Mouse (Mus musculus): ENCODE results near the gene Gins1. TPM values are rescaled to one million over a fixed set of nuclear protein-coding genes. Genes with fewer than 3 reads are reported as not detected.

The Gins1 gene
- polyA plus RNA-seq, 1 experiment = 53.0 TPM

- Histone ChIP-seq H3K9ac (ENCODE audit: low read depth, poor library complexity, severe bottlenecking) (no peak overlapping the region), H3K27ac (ENCODE audit: insufficient read depth, low read length) (no peak overlapping the region), H3K36me3 (ENCODE audit: control insufficient read depth, insufficient read depth, low read length, poor library complexity, severe bottlenecking) (no peaks in the 10 kb centered on the region), H3K9me3 (replicated peaks; ENCODE audit: control insufficient read depth, insufficient read depth, low read length, poor library complexity, severe bottlenecking) (no peaks in the 10 kb centered on the region), H3K4me3 (ENCODE audit: low read depth, low read length) (no peak overlapping the region), H3K27me3 (ENCODE audit: control insufficient read depth, insufficient read depth, low read length, poor library complexity, severe bottlenecking) (no peaks in the 10 kb centered on the region), H3K4me1 (ENCODE audit: control insufficient read depth, insufficient read depth, low read length) (no peaks in the 10 kb centered on the region)
- TF ChIP-seq CTCF (IDR thresholded peaks at IDR 0.05; ENCODE audit: low read depth, low read length) (no peak), POLR2A (IDR thresholded peaks at IDR 0.05; ENCODE audit: insufficient read depth, low read length) (no peak), EP300 (IDR thresholded peaks at IDR 0.05; ENCODE audit: insufficient read depth, low read depth, low read length) (no peak)
These were observed 71.7 kb downstream of the Gins1 start for GRCm38 (mm10) chr2:150976871-150977270.

- Histone ChIP-seq H3K36me3 (ENCODE audit: control insufficient read depth, insufficient read depth, low read length, poor library complexity, severe bottlenecking) (no peaks in the 10 kb centered on the region), H3K27ac (ENCODE audit: insufficient read depth, low read length) (no peak overlapping the region)
- TF ChIP-seq CTCF (IDR thresholded peaks at IDR 0.05; ENCODE audit: low read depth, low read length) (no peak), POLR2A (IDR thresholded peaks at IDR 0.05; ENCODE audit: insufficient read depth, low read length) (no peak), EP300 (IDR thresholded peaks at IDR 0.05; ENCODE audit: insufficient read depth, low read depth, low read length) (no peak)
These were observed 72.5 kb downstream of the Gins1 start for GRCm38 (mm10) chr2:150977676-150978075.

DNA sequence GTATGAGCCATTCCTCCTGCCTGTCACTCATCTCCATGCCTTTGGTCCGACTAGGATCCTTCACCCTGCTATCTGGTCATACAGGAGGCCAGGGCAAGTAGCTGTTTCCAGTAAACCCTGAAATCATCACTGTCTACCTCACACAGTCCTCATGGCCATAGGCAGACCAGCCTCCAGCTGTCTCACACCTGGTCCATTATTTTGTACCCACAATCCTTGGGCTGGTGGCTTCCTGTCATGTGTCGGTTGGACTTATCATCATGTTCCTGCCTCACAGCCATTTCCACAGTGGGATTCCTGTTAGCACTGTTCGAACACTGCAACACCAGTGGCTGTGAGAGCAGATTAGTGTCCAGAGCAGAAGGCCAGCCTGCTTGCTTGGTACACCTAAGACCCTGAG is 73.6 kb downstream of the Gins1 start:
- Histone ChIP-seq H3K4me3 (ENCODE audit: low read depth, low read length) (no peak overlapping the region), H3K36me3 (ENCODE audit: control insufficient read depth, insufficient read depth, low read length, poor library complexity, severe bottlenecking) (no peaks in the 10 kb centered on the region), H3K27ac (ENCODE audit: insufficient read depth, low read length) (no peak overlapping the region), H3K4me1 (ENCODE audit: control insufficient read depth, insufficient read depth, low read length) (no peaks in the 10 kb centered on the region), H3K9ac (ENCODE audit: low read depth, poor library complexity, severe bottlenecking) (no peak overlapping the region), H3K27me3 (ENCODE audit: control insufficient read depth, insufficient read depth, low read length, poor library complexity, severe bottlenecking) (no peaks in the 10 kb centered on the region), H3K9me3 (replicated peaks; ENCODE audit: control insufficient read depth, insufficient read depth, low read length, poor library complexity, severe bottlenecking) (no peaks in the 10 kb centered on the region)
- TF ChIP-seq POLR2A (IDR thresholded peaks at IDR 0.05; ENCODE audit: insufficient read depth, low read length) = no peak
- TF ChIP-seq EP300 (IDR thresholded peaks at IDR 0.05; ENCODE audit: insufficient read depth, low read depth, low read length) = no peak
- no peak for TF ChIP-seq CTCF (IDR thresholded peaks at IDR 0.05; ENCODE audit: low read depth, low read length)

More at GRCm38 (mm10) chr2:150977676-150978075, 72.5 kb downstream of the Gins1 start:
- Histone ChIP-seq H3K4me3 (ENCODE audit: low read depth, low read length) (no peak overlapping the region), H3K9me3 (replicated peaks; ENCODE audit: control insufficient read depth, insufficient read depth, low read length, poor library complexity, severe bottlenecking) (no peaks in the 10 kb centered on the region), H3K4me1 (ENCODE audit: control insufficient read depth, insufficient read depth, low read length) (no peaks in the 10 kb centered on the region), H3K27me3 (ENCODE audit: control insufficient read depth, insufficient read depth, low read length, poor library complexity, severe bottlenecking) (no peaks in the 10 kb centered on the region), H3K9ac (ENCODE audit: low read depth, poor library complexity, severe bottlenecking) (no peak overlapping the region)

GRCm38 (mm10) chr2:150979861-150980620 is 74.8 kb downstream of the Gins1 start:
- no peak overlapping the region for H3K4me3 ChIP-seq (ENCODE audit: low read depth, low read length)
- H3K36me3 ChIP-seq (ENCODE audit: control insufficient read depth, insufficient read depth, low read length, poor library complexity, severe bottlenecking) = no peaks in the 10 kb centered on the region
- H3K9me3 ChIP-seq (replicated peaks; ENCODE audit: control insufficient read depth, insufficient read depth, low read length, poor library complexity, severe bottlenecking) = no peaks in the 10 kb centered on the region
- H3K27me3 ChIP-seq (ENCODE audit: control insufficient read depth, insufficient read depth, low read length, poor library complexity, severe bottlenecking) = no peaks in the 10 kb centered on the region
- no peak for TF ChIP-seq POLR2A (IDR thresholded peaks at IDR 0.05; ENCODE audit: insufficient read depth, low read length)
- TF ChIP-seq EP300 (IDR thresholded peaks at IDR 0.05; ENCODE audit: insufficient read depth, low read depth, low read length) = no peak
- TF ChIP-seq CTCF (IDR thresholded peaks at IDR 0.05; ENCODE audit: low read depth, low read length) = no peak
- H3K9ac ChIP-seq (ENCODE audit: low read depth, poor library complexity, severe bottlenecking) = no peak overlapping the region
- H3K4me1 ChIP-seq (ENCODE audit: control insufficient read depth, insufficient read depth, low read length) = no peaks in the 10 kb centered on the region
- no peak overlapping the region for H3K27ac ChIP-seq (ENCODE audit: insufficient read depth, low read length)

Other genes with a start within 250 kb of the Gins1 start
- gene Acss1, start 236.9 kb upstream of the Gins1 start, polyA plus RNA-seq (2011; ENCODE audit: insufficient read depth, insufficient read length, low read depth, missing spikeins) = 9.8 and 10.4 TPM in 2 replicates
- 0.57 and 0.58 TPM in 2 replicates for gene Vsx1, start 216.0 kb upstream of the Gins1 start, polyA plus RNA-seq (2011; ENCODE audit: insufficient read depth, insufficient read length, low read depth, missing spikeins)
- 28.1 and 29.6 TPM in 2 replicates for gene Entpd6, start 156.4 kb upstream of the Gins1 start, polyA plus RNA-seq (2011; ENCODE audit: insufficient read depth, insufficient read length, low read depth, missing spikeins)
- 39.5 and 45.4 TPM in 2 replicates for gene Pygb, start 118.7 kb upstream of the Gins1 start, polyA plus RNA-seq (2011; ENCODE audit: insufficient read depth, insufficient read length, low read depth, missing spikeins)
- gene Abhd12, start 659 bp upstream of the Gins1 start, polyA plus RNA-seq (2011; ENCODE audit: insufficient read depth, insufficient read length, low read depth, missing spikeins) = 31.3 and 35.8 TPM in 2 replicates
- 19.1 and 24.7 TPM in 2 replicates for gene Ninl, start 134.0 kb downstream of the Gins1 start, polyA plus RNA-seq (2011; ENCODE audit: insufficient read depth, insufficient read length, low read depth, missing spikeins)
- 18.0 and 20.0 TPM in 2 replicates for gene Nanp, start 134.0 kb downstream of the Gins1 start, polyA plus RNA-seq (2011; ENCODE audit: insufficient read depth, insufficient read length, low read depth, missing spikeins)
- gene Gm14151, start 186.9 kb downstream of the Gins1 start, polyA plus RNA-seq (2011; ENCODE audit: insufficient read depth, insufficient read length, low read depth, missing spikeins) = not detected in 2 replicates
- gene Gm14147, start 192.8 kb downstream of the Gins1 start, polyA plus RNA-seq (2011; ENCODE audit: insufficient read depth, insufficient read length, low read depth, missing spikeins) = not detected in 2 replicates